Mouse (Mus musculus) gastrocnemius, adult 2 months (tissue): ENCODE measurements around the gene Oat. TPM values are rescaled to one million over a fixed set of nuclear protein-coding genes. Genes with fewer than 3 reads are reported as not detected.

Experiments
- DNase-seq: peaks from one replicate; pipeline ENCODE4 v3.0.0; 2022
- H3K27ac ChIP-seq: fragments of 200-600 bp; 2 replicates; pipeline ENCODE4 v1.8.1; 2022; ENCODE audit warnings: mild to moderate bottlenecking
- H3K4me3 ChIP-seq: fragments of 200-600 bp; 2 replicates; pipeline ENCODE4 v1.8.1; 2022; ENCODE audit warnings: mild to moderate bottlenecking, moderate library complexity
- CTCF ChIP-seq: fragments of 200-600 bp; IDR thresholded peaks from 2 replicates; pipeline ENCODE4 v1.8.1; 2022; ENCODE audit warnings: antibody characterized with exemption, mild to moderate bottlenecking, moderate library complexity
- intact Hi-C: fragments of 180-260 bp; cut with DNase I; formaldehyde crosslinking; loops from one replicate; pipeline ENCODE4 v1.15.1; 2025
- total RNA-seq, 2 experiments: library from RNA; stranded (reverse); gene quantifications; 2 replicates each; pipeline ENCODE4 v1.2.3; 2021

The Oat gene
- total RNA-seq, 2 experiments from 2014 or later = 155 to 159 TPM

GRCm38 (mm10) chr7:132585695-132586491 lies 9.7 kb upstream of the Oat start:
- intact Hi-C loops = no loop called here
- DNase-seq = no peak
- TF ChIP-seq CTCF = no peak
- Histone ChIP-seq H3K4me3 (no peak overlapping the region), H3K27ac (no peak overlapping the region)

- TF ChIP-seq CTCF = no peak
- no peak for DNase-seq
- H3K27ac ChIP-seq = no peak overlapping the region
- intact Hi-C loops = no loop called here
- no peak overlapping the region for H3K4me3 ChIP-seq
These were observed 5.2 kb upstream of the Oat start for GRCm38 (mm10) chr7:132581441-132581840.

DNA sequence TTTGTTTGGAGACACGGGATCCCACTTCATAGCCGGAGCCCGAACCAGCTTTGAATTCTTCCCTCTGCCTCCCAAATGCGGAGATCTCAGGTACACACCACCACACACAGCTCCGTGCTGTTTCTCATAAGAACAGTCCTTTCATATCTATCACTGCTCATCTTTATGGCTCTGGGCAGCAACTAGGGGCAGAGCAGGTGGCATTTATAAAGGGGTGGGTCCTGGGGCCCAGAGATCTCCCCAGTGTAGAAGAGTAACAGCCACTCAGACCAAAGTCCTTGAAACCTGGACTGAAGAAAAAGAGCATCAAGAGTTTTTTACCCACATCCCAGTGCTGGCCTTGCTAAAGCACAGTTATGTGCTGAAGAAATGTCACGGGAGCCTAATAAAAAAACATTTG lies 4.3 kb upstream of the Oat start:
- intact Hi-C loops = no loop called here
- no peak overlapping the region for H3K27ac ChIP-seq
- no peak for DNase-seq
- TF ChIP-seq CTCF = no peak
- H3K4me3 ChIP-seq = no peak overlapping the region

- H3K27ac ChIP-seq = peak overlapping the region; percentile 98
- intact Hi-C loops = loop anchor here (1.0 to 10.0 kb wide), 3 partner anchors 28 to 238 kb away; partner anchors contain the start of gene Fam53b
- no peak for TF ChIP-seq CTCF
- peak overlapping the region; percentile 98 for H3K4me3 ChIP-seq
- no peak for DNase-seq
These were observed 693 bp upstream of the Oat start for GRCm38 (mm10) chr7:132576891-132577290.

GRCm38 (mm10) chr7:132575623-132576022 lies 575 bp downstream of the Oat start:
- Histone ChIP-seq H3K4me3 (peak overlapping the region; percentile 98), H3K27ac (peak overlapping the region; percentile 98)
- DNase-seq = peak; percentile 92
- peak; percentile 73 for TF ChIP-seq CTCF
- intact Hi-C loops = loop anchor here (1.0 to 10.0 kb wide), 3 partner anchors 30 to 239 kb away; partner anchors contain the start of gene Fam53b

DNA sequence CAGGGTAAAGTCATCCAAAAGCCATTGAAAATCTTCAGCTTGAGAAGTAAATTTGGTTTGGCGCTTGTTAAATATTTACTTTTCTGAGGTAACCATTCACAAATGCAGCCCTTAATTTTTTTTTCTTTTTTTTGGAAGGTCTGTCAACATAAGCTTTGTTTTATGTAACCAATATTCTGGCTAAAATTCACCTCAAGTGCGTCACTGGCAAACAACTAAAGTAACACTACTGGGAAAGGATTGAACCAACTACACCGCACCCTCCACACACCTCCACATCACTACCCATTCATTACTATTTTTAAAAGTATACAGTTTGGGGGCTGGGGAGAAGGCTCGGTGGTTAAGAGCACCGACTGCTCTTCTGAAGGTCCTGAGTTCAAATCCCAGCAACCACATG lies 1.6 kb downstream of the Oat start:
- Histone ChIP-seq H3K4me3 (peak overlapping the region; percentile 98), H3K27ac (peak overlapping the region; percentile 98)
- TF ChIP-seq CTCF = no peak
- intact Hi-C loops = loop anchor here (10.0 kb wide), 2 partner anchors 60 to 240 kb away; partner anchors contain the start of gene Fam53b
- DNase-seq = no peak

DNA sequence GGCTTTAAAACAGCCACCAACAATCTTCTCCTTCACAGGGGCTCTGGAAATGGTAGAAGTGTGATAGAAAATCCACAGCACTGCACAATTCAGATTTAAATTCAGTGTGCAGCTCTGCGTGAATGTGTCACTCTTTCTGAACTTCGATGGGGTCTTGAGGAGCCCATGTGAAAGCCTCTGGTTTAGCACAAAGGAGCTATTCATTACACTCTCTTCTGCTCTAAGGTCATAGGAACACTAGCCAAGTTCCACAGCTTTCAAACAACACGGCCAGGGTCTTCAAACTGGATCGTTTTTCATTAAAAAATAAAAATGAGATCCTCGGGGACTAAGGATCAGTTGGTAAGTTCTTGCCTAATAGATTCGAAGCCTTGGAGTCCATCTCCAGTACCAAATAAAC lies 3.0 kb downstream of the Oat start:
- H3K27ac ChIP-seq = peak overlapping the region; percentile 98
- intact Hi-C loops = loop anchor here (10.0 kb wide), 2 partner anchors 62 to 242 kb away; partner anchors contain the start of gene Fam53b

DNA sequence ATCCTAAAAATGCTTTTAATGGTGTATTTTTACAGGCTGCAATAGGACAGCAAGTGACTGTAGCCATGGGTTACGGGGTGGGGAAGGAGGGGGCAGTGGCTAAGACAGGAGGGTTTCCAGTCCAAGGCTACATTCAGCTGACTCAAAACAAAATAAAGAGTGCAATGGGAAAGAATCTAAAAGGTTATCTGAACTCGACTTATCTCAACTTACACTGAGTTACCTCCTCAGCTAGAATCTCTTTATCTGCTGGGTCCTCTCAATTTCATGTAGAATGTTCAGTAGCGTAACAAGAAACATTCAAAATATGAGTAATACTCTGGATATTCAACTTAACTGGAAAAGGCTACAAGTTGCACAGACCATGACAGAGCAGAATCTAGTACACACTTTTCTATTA lies 3.5 kb downstream of the Oat start:
- no peak for TF ChIP-seq CTCF
- peak overlapping the region; percentile 44 for H3K4me3 ChIP-seq
- peak overlapping the region; percentile 98; the same call in 1 of the 2 replicates for H3K27ac ChIP-seq
- intact Hi-C loops = loop anchor here (10.0 kb wide), 2 partner anchors 62 to 242 kb away; partner anchors contain the start of gene Fam53b
- no peak for DNase-seq

More for the DNA sequence above, 3.0 kb downstream of the Oat start:
- no peak for DNase-seq
- peak overlapping the region; percentile 3 for H3K4me3 ChIP-seq
- no peak for TF ChIP-seq CTCF

- intact Hi-C loops = loop anchor here (10.0 kb wide), 2 partner anchors 63 to 243 kb away; partner anchors contain the start of gene Fam53b
- no peak for TF ChIP-seq CTCF
- peak overlapping the region; percentile 44 for H3K4me3 ChIP-seq
- H3K27ac ChIP-seq = peak overlapping the region; percentile 50
- no peak for DNase-seq
These were observed 4.7 kb downstream of the Oat start for GRCm38 (mm10) chr7:132571481-132571880.

DNA sequence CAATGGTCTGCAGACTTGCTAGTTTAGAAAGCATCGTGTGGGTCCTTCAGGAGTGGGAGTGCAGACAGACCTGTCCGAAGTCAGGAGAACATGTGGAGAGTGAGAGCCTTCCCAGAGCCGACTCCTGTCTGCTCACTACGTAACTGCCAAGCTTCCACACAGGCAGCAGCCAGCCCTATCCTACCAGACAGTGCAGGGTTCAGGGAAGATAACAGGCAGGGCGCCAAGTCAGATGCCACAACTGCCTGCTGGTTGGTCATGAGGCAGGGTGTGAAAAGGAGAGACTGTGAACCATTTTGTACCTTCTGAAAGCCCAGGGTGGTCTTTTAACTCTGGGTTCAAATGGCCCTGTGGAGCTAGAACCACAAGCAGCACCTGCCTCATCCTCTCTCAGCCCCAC lies 6.1 kb downstream of the Oat start:
- peak overlapping the region; percentile 38; the same call in 1 of the 2 replicates for H3K27ac ChIP-seq
- peak; percentile 50 for DNase-seq
- TF ChIP-seq CTCF = no peak
- H3K4me3 ChIP-seq = no peak overlapping the region
- intact Hi-C loops = loop anchor here (10.0 kb wide), 2 partner anchors 65 to 245 kb away; partner anchors contain the start of gene Fam53b

- peak overlapping the region; percentile 29 for H3K27ac ChIP-seq
- peak; percentile 37 for DNase-seq
- intact Hi-C loops = no loop called here
- no peak for TF ChIP-seq CTCF
- no peak overlapping the region for H3K4me3 ChIP-seq
These were observed 7.4 kb downstream of the Oat start for GRCm38 (mm10) chr7:132568817-132569216.

DNA sequence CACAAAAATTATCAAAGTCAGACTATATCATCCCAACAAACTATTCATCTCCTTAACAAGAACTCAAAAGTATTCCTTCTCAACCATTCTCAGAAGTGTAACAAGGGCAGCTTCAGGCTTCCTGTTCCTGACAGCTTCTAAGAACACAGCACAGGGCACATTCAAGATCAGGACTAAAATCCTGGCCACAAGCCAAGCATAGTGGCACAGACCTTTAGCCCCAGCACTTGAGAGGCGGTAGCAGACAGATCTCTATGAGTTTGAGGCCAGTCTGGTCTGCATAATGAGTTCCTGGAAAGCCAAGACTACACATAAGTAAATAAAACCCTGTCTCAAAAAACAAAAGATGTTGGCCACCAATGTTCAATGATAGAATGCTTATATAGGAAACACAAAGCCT lies 10.4 kb downstream of the Oat start:
- no peak for DNase-seq
- Histone ChIP-seq H3K4me3 (no peak overlapping the region), H3K27ac (no peak overlapping the region)
- intact Hi-C loops = no loop called here
- TF ChIP-seq CTCF = no peak

DNA sequence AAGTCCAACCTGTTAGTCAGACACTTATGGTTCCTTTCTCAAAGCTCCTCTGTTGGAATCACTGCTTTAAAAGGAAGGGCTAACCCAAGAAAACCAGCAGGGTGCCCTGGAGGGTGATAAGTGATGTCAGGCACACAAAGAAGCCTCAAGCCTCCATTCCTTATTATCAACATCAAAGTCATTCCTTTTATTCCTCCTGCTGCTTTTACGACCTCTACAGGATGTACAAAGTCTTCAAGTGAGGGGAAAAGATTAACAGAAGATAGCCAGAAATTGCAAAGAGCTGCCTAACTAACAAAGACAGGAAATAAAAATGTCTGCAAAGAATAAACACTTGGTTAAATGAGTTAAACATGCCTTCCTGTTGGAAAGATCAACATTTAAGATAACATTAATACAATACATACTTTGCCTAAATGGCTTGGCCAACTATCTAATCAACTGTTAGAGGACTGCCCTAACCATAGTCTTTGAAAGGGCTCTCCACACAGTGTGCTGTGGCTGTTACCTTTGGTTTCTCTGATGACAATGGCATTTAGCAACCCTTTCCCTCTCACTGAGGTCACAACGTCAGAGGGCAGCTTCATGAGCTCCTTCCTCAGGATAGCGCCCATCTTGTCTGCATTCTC lies 16.9 kb downstream of the Oat start:
- H3K27ac ChIP-seq = peak overlapping the region; percentile 89
- H3K4me3 ChIP-seq = no peak overlapping the region
- no peak for TF ChIP-seq CTCF
- intact Hi-C loops = loop anchor here (10.0 kb wide), 1 partner anchor 1014 kb away; the partner anchor contains the start of genes Hmx2 and Hmx3
- no peak for DNase-seq
